Mouse (Mus musculus): ENCODE data around the gene Egfl6.
A peak's percentile ranks its signal among the peaks of the same experiment; 100 is the strongest.

Gene Egfl6

GRCm38 (mm10) chrX:166584947-166585824, at the start of gene Egfl6:
Gene Egfl6 (minus strand): TSS chrX:166585720.
- DNase-seq = peak; percentile 22

GRCm38 (mm10) chrX:166626866-166627570, 41.5 kb upstream of the Egfl6 start:
- DNase-seq = no peak

DNA sequence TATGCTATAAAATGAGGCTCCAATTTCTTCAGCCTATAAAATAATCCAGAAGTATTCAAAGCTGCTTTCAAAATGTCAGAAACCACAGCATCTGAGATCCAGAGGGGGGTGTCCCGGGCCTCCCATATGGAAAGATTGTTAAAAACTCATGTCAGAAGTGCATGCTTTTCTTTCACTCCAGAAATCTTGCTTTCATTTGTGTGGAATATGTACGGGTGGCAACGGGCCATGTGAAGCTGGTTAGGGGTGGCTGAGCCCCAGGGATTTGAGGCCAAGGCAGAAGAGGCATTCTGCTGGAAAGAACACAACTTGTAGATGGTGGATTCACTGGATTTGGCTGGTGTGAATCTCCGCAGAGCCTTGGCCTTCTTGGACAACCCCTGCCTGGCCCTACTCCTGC, 40.7 kb upstream of the Egfl6 start:
- no peak for DNase-seq

GRCm38 (mm10) chrX:166623176-166623575, 37.7 kb upstream of the Egfl6 start:
- DNase-seq = no peak

DNA sequence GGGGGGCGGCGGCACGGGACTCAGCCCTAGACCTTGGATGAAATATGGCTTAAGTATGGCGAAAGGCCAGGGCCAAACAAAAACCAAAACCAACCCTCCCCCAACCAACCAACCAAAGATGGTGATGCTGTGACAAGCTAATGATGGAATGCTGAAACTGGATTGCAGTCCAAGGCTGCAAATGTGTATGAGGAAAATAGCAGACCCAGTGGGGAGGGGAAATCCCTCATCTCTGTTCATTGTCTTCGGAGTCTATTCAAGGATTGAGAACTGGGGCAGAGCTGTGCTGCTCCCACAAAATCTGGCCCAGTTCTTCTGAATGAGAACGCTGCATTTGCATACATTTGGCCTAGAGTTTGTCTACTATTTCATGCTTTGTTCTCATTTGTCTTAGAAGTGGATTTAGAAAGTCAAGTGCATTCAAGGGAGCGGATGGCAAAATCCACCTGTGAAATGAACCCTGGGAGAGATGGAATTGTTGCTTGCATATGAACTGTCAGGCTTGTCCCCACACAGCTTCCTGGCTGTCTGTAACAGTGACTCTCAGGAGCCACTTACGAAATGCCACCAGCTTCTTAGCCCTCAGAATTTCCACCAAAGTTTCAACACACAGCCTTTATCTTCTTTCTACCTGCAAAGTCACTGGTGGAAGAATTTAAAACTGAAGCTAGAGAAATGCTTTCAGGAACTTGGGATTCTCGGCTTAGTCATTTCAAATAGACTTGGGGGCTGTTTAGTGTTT, 36.2 kb upstream of the Egfl6 start:
- DNase-seq = peak; percentile 14

GRCm38 (mm10) chrX:166620900-166621299, 35.4 kb upstream of the Egfl6 start:
- no peak for DNase-seq

- DNase-seq = no peak
Observed at GRCm38 (mm10) chrX:166619084-166619483, 33.6 kb upstream of the Egfl6 start.

DNA sequence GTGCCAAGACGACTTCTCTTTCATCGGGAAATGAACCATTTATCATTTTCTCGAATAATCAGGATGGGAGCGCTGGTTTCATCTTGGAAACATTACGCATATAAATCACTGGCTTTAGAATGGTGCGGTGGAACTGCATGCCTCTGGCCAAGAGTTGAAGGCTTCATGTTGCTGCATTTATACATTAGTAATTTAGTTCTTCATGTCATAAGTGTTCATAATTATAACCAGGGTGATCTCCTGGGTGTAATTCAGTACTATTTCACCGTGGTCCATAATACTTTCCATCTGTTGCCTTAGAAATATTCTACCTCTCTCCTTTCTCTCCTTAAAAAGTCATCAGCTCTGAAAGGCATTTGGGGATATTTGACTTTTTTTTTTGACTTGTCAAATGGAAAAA, 29.7 kb upstream of the Egfl6 start:
- DNase-seq = no peak

DNA sequence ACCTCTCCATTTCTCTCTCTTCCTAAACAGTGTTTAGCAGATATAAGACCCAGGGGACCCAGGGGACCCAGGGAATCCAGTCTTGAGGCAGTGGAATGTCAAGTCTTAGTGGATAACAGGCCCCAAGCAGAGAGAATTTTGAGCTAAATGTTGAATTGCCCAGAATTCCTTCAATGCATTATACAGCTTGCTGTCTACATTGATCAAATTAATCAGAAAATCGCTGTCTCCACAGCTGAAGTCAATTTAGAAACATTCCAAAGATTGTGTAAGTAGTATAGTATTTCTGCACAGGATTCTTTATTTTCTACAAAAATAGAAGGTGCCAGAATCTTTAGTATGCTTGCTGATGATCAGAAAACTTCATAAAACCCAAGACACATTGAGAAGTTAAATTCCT, 9.4 kb downstream of the Egfl6 start:
- DNase-seq = no peak

GRCm38 (mm10) chrX:166565983-166566382, 19.5 kb downstream of the Egfl6 start:
- DNase-seq = no peak

GRCm38 (mm10) chrX:166565401-166565800, 20.1 kb downstream of the Egfl6 start:
- peak; percentile 6 for DNase-seq

DNA sequence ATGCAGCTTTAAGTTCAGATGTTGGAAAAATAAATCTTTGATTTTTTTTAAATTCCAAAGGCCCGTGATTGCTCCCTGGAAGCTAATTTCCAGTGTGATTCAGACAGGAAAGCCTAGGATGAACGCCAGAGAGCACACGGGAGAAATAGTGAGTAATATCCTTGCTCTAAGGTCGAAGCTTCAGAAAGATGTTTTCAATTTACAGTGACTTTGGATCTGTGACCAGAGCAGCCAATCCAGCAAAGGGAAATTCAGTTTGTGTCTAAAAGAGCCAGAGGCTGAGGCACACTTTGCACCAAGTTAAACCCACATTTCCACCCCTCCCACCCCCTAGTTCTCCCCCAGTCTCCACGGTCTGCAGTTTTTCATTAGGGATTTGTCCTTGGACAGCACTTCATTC, 20.6 kb downstream of the Egfl6 start:
- DNase-seq = peak; percentile 11

- DNase-seq = no peak
Observed at GRCm38 (mm10) chrX:166559333-166559732, 26.2 kb downstream of the Egfl6 start.

- DNase-seq = no peak
Observed at GRCm38 (mm10) chrX:166552355-166552754, 33.2 kb downstream of the Egfl6 start.

GRCm38 (mm10) chrX:166546495-166546894, 39.0 kb downstream of the Egfl6 start:
- DNase-seq = no peak

- DNase-seq = no peak
Observed at GRCm38 (mm10) chrX:166535138-166535537, 50.4 kb downstream of the Egfl6 start.

GRCm38 (mm10) chrX:166533432-166533831, 52.1 kb downstream of the Egfl6 start:
- no peak for DNase-seq

GRCm38 (mm10) chrX:166531671-166532070, 53.8 kb downstream of the Egfl6 start:
- DNase-seq = no peak

DNA sequence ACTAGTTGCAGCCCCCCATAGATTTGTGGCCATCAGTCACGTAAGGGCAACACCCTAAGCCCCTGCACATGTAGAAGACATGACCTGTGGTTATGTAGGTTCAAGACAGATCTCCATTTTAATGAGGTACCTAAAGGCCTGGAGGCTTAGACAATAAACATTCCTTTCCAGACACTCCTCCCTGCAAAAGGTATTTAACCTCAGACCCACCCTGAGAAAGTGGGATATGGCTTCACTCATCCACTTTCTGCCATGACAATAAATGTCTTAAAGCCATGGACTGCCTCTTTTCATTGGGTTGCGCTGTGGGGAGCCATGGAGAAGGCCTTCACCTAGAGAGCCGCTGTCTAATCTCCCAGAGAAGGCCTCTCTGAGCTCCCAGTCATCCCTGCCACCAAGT, 57.4 kb downstream of the Egfl6 start:
- no peak for DNase-seq

DNA sequence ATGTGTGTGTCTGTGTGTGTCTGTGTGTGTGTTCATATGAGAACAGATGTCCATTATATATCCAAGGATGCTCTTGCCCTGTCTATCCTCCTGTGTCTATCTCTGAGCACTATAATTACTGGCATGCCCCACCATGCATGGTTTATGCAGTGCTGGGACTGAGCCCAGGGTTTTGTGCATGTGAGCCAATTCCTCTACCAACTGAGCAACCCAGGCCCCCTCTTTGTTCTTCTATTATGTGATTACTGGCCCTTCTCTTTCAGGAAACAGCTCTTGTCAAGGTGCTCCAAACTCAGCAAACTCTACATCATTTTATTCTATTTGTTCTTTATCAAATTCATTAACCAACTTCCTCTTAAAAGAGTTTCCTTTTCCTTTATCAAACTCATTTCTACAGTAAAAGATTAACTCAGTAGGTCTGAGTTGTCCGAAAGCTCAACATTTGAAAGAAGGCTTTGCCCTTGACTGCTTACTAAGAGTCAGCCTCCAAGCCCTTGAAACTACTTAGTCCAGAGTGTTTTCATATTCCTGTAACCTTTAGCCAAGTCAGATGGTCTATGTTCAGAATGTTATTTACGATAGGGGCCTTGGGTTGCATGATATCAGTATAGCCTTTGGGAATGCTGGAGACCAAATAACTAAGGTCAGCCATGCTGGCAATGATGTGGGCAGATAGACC, 59.7 kb downstream of the Egfl6 start:
- DNase-seq = no peak

DNA sequence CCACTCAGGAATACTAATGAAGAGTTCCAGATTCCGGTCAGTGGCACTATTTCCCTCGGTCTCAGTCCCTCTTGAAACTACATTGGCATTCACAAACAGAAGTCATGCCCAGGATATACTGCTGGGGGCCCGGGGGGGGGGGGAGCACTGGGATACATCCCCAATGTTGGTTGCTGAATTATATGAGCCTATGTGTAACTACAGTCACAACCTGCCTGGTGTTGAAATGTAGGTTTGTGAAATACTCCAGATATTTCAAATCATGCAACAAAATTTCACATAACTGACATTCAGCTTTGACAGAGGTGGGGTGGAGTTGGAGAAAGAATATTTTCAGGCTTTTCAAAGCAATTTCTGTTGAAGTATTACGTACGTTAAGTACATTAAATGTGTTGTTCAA, 64.7 kb downstream of the Egfl6 start:
- DNase-seq = no peak

DNA sequence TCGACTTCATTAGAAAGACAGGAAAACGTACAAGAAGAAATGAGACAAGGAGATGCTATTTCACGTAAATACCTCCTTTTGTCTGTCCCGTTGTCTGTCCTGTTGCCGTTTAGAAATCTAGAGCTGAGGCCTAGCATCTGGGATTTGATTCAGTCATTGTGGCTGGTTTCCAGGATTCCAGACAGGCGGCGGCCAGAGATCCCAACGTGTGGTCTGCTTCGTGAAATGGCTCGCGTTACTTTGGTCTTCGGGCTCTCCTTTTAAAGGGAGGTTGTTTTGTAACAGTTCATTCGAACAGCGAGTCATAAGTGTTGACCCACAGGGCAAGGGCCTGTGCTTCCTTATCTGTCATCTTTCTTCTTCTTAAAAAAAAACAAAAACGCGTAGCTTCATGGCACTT, 67.2 kb downstream of the Egfl6 start, which contains the start of gene Tceanc:
Gene Tceanc (minus strand): TSS at position 223 of the 400 bp plus-strand sequence.
- DNase-seq = peak; percentile 5

GRCm38 (mm10) chrX:166516631-166517030, 68.9 kb downstream of the Egfl6 start:
- DNase-seq = no peak
